14 mouse cellular contexts compared by ENCODE assay signal in the genomic region with DNA sequence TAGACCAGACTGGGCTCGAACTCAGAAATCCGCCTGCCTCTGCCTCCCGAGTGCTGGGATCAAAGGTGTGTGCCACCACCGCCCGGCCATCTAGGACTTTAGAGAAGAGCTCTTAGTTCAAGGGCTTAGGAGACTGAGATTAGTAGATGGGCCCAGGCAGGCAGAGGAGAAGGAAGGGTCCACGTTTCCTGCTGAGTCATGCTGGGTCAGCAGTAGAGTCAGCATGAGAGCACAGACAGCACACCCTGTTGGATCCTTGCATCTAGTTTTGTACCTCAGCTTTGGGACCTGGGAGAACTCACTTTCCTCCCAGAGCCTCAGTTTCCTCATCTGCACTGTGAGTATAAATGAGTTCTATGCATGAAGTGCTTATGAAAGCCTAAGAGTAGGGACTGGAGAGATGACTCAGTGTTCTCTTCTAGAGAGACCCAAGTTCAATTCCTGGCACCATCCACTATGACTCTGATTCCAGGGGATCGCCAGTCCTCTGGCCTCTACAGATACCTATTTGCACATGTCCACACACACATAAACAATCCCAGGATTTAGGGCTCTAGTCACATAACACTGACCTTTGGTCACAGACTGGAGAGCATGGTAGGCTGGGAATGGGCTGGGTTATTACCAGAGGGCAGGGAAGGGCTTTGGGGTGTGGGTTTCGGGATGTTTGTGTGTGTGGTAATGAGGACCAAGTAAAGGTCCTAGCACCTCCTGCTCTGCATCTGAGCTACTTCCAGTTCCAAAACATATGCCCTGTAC. TPM values are rescaled to one million over a fixed set of nuclear protein-coding genes. Genes with fewer than 3 reads are reported as not detected.
DNase-seq lines count a peak whose midpoint lies in the region; ATAC-seq lines count a peak whose summit lies in the region.
"Had no signal": no experiment of that assay in that cellular context is flagged by ENCODE, and none has a peak within 500 bp of the region (broad histone marks: within the 10 kb centered on the region; RNA-seq: fewer than 3 reads in every experiment).

No protein-coding gene starts in this region.

- peaks cover 6% of the 10 kb centered on the region; the same call in 1 of the 2 replicates for H3K4me1 ChIP-seq in heart, embryonic 10.5 days
- peaks cover 2% of the 10 kb centered on the region for H3K4me1 ChIP-seq in brown adipose tissue, adult 24 weeks (ENCODE audit: control insufficient read depth, insufficient read depth, insufficient read length, low read length)
- H3K4me1 ChIP-seq in liver, embryonic 13.5 days (replicated peaks) = peaks cover 63% of the 10 kb centered on the region
- H3K4me1 ChIP-seq: embryonic facial prominence, embryonic 15.5 days had no signal

- H3K4me3 ChIP-seq in heart, embryonic 10.5 days = no peak overlapping the region
- H3K4me3 ChIP-seq in brown adipose tissue, adult 24 weeks (ENCODE audit: insufficient read depth, low read depth, low read length) = no peak overlapping the region
- H3K4me3 ChIP-seq in liver, embryonic 13.5 days (replicated peaks) = no peak overlapping the region
- H3K4me3 ChIP-seq: embryonic facial prominence, embryonic 15.5 days had no signal

- peaks cover 92% of the 10 kb centered on the region for H3K36me3 ChIP-seq in heart, embryonic 10.5 days
- H3K36me3 ChIP-seq in liver, embryonic 13.5 days = peaks cover 75% of the 10 kb centered on the region

- no peaks in the 10 kb centered on the region for H3K27me3 ChIP-seq in heart, embryonic 10.5 days (ENCODE audit: insufficient read depth, poor library complexity, severe bottlenecking)
- H3K27me3 ChIP-seq in liver, embryonic 13.5 days = no peaks in the 10 kb centered on the region
- H3K27me3 ChIP-seq: embryonic facial prominence, embryonic 15.5 days had no signal

- H3K9ac ChIP-seq in liver, embryonic 13.5 days = peak overlapping the region; percentile 31
- H3K9ac ChIP-seq: embryonic facial prominence, embryonic 15.5 days had no signal

- ATAC-seq in liver, embryonic 13.5 days (ENCODE audit: low read depth) = peak; percentile 94

- peak; percentile 88 for DNase-seq in heart, embryonic 10.5 days (ENCODE audit: low spot score)
- DNase-seq in heart, postnatal 10 days = no peak
- DNase-seq in A20 (ENCODE audit: low read depth, low spot score) = peak; percentile 33
- DNase-seq in liver, embryonic 13.5 days = peak; percentile 80
- no peak for DNase-seq in right cerebral cortex, postnatal 14 days
- no peak for DNase-seq in right cerebral cortex, postnatal 10 days (ENCODE audit: low spot score in 2 of 2)
- no peak for DNase-seq in adrenal gland, adult (ENCODE audit: inconsistent age in 2 of 2, low spot score in 1 of 2)
- DNase-seq: adrenal gland, adult 8-10 months; cerebellum, adult 18-20 months; kidney, adult 8-10 months; lung, adult 2 months; thymus, postnatal 4 days had no signal

- peak overlapping the region; percentile 48 for H3K4me2 ChIP-seq in liver, embryonic 13.5 days
- H3K4me2 ChIP-seq: embryonic facial prominence, embryonic 15.5 days had no signal

- no peak overlapping the region; the same call in 1 of the 2 replicates for H3K27ac ChIP-seq in heart, embryonic 10.5 days
- 0 out of 2 replicates have a peak overlapping the region, but pooled peaks have one; percentile 45 for H3K27ac ChIP-seq in brown adipose tissue, adult 24 weeks (replicated peaks; ENCODE audit: low read depth, low read length)
- peak overlapping the region; percentile 94 for H3K27ac ChIP-seq in liver, embryonic 13.5 days
- H3K27ac ChIP-seq: embryonic facial prominence, embryonic 15.5 days had no signal

- H3K9me3 ChIP-seq in heart, embryonic 10.5 days = no peaks in the 10 kb centered on the region
- no peaks in the 10 kb centered on the region for H3K9me3 ChIP-seq in liver, embryonic 13.5 days (replicated peaks)
- H3K9me3 ChIP-seq: embryonic facial prominence, embryonic 15.5 days had no signal

- intact Hi-C loops in heart, postnatal 10 days (cut with DNase I) = no loop called here

- WGBS in heart, embryonic 10.5 days = 86% methylated on average over 8 of the region's 8 CpGs
- WGBS in liver, embryonic 13.5 days (ENCODE audit: insufficient replicate concordance) = 58% methylated on average over 8 of the region's 8 CpGs

RNA-seq across cellular contexts. Expression of gene Aco2, which starts 19.9 kb away (rescaled TPM):
- polyA plus RNA-seq in heart, embryonic 10.5 days (2016; fragmentation: Nextera tagmentation; extraction: Ambion mirVana) = 320 and 472 TPM in 2 replicates
- 1,000 to 10,000 TPM; 1,895 to 1,910 TPM for total RNA-seq in heart, postnatal 10 days (2021)
- polyA plus RNA-seq in brown adipose tissue, adult 24 weeks (2012; ENCODE audit: insufficient read depth, insufficient read length, missing spikeins) = 3,633 and 4,102 TPM in 2 replicates
- polyA plus RNA-seq in liver, embryonic 13.5 days (2015; fragmentation: Nextera tagmentation; extraction: Ambion mirVana) = 105 and 122 TPM in 2 replicates

RNA-seq across cellular contexts. Expression of gene Phf5a, which starts 20.3 kb away (rescaled TPM):
- polyA plus RNA-seq in heart, embryonic 10.5 days (2016; fragmentation: Nextera tagmentation; extraction: Ambion mirVana) = 154 and 200 TPM in 2 replicates
- total RNA-seq in heart, postnatal 10 days (2021) = 10 to 100 TPM; 51.7 to 56.0 TPM
- polyA plus RNA-seq in brown adipose tissue, adult 24 weeks (2012; ENCODE audit: insufficient read depth, insufficient read length, missing spikeins) = 42.4 and 46.3 TPM in 2 replicates
- polyA plus RNA-seq in liver, embryonic 13.5 days (2015; fragmentation: Nextera tagmentation; extraction: Ambion mirVana) = 132 and 139 TPM in 2 replicates

RNA-seq across cellular contexts. Expression of gene Tob2, which starts 33.4 kb away (rescaled TPM):
- polyA plus RNA-seq in heart, embryonic 10.5 days (2016; fragmentation: Nextera tagmentation; extraction: Ambion mirVana) = 13.0 and 15.6 TPM in 2 replicates
- 10 to 100 TPM; 56.5 to 78.6 TPM for total RNA-seq in heart, postnatal 10 days (2021)
- 79.0 and 87.4 TPM in 2 replicates for polyA plus RNA-seq in brown adipose tissue, adult 24 weeks (2012; ENCODE audit: insufficient read depth, insufficient read length, missing spikeins)
- polyA plus RNA-seq in liver, embryonic 13.5 days (2015; fragmentation: Nextera tagmentation; extraction: Ambion mirVana) = 9.0 and 11.9 TPM in 2 replicates

RNA-seq across cellular contexts. Expression of gene Polr3h, which starts 34.0 kb away (rescaled TPM):
- 108 and 120 TPM in 2 replicates for polyA plus RNA-seq in heart, embryonic 10.5 days (2016; fragmentation: Nextera tagmentation; extraction: Ambion mirVana)
- total RNA-seq in heart, postnatal 10 days (2021) = 10 to 100 TPM in 1 of 2 experiments, 1 to 10 TPM in 1; 9.7 to 10.0 TPM
- 2.8 and 13.2 TPM in 2 replicates for polyA plus RNA-seq in brown adipose tissue, adult 24 weeks (2012; ENCODE audit: insufficient read depth, insufficient read length, missing spikeins)
- polyA plus RNA-seq in liver, embryonic 13.5 days (2015; fragmentation: Nextera tagmentation; extraction: Ambion mirVana) = 77.5 and 82.6 TPM in 2 replicates

RNA-seq across cellular contexts. Expression of gene Csdc2, which starts 44.6 kb away (rescaled TPM):
- polyA plus RNA-seq in heart, embryonic 10.5 days (2016; fragmentation: Nextera tagmentation; extraction: Ambion mirVana) = 6.4 and 7.4 TPM in 2 replicates
- total RNA-seq in heart, postnatal 10 days (2021) = 10 to 100 TPM in 1 of 2 experiments, 1 to 10 TPM in 1; 7.8 to 19.8 TPM
- not detected in 2 replicates for polyA plus RNA-seq in brown adipose tissue, adult 24 weeks (2012; ENCODE audit: insufficient read depth, insufficient read length, missing spikeins)
- 1.0 and 1.1 TPM in 2 replicates for polyA plus RNA-seq in liver, embryonic 13.5 days (2015; fragmentation: Nextera tagmentation; extraction: Ambion mirVana)

Comparison
In these comparisons a context has a peak if more than half of its experiments do, and no peak if none do; other contexts are left out.
1. DNase-seq: peak in heart, embryonic 10.5 days (single experiment), A20 (single experiment) and liver, embryonic 13.5 days (single experiment); none in heart, postnatal 10 days (0 of 2), right cerebral cortex, postnatal 14 days (single experiment), right cerebral cortex, postnatal 10 days (0 of 2) and adrenal gland, adult (0 of 2).